Comparison of ENCODE assay signal across 9 mouse cellular contexts in genomic region chr12:111738754-111739153, GRCm38 (mm10). TPM values are rescaled to one million over a fixed set of nuclear protein-coding genes. Genes with fewer than 3 reads are reported as not detected.
DNase-seq lines count a peak whose midpoint lies in the region; ATAC-seq and TF ChIP-seq lines count a peak whose summit lies in the region.
"Had no signal": no experiment of that assay in that cellular context is flagged by ENCODE, and none has a peak within 500 bp of the region (broad histone marks: within the 10 kb centered on the region; RNA-seq: fewer than 3 reads in every experiment).

No protein-coding gene starts in this region.

- H3K36me3 ChIP-seq in kidney, embryonic 15.5 days = no peaks in the 10 kb centered on the region
- H3K36me3 ChIP-seq in liver, embryonic 14.5 days (replicated peaks; ENCODE audit: control insufficient read depth, insufficient read depth, low read depth) = no peaks in the 10 kb centered on the region

- H3K27ac ChIP-seq in kidney, embryonic 15.5 days = no peak overlapping the region
- no peak overlapping the region for H3K27ac ChIP-seq in liver, embryonic 14.5 days
- H3K27ac ChIP-seq: embryonic facial prominence, embryonic 13.5 days had no signal

- no peak overlapping the region for H3K4me3 ChIP-seq in kidney, embryonic 15.5 days (replicated peaks)
- H3K4me3 ChIP-seq in liver, embryonic 14.5 days (ENCODE audit: insufficient read depth in 1 of 2, low read depth in 2 of 2, low read length in 2 of 2) = no peak overlapping the region
- H3K4me3 ChIP-seq: embryonic facial prominence, embryonic 13.5 days had no signal

- WGBS in kidney, embryonic 15.5 days = 14% methylated on average over 3 of the region's 3 CpGs
- 41% methylated on average over 3 of the region's 3 CpGs for WGBS in liver, embryonic 14.5 days (ENCODE audit: insufficient replicate concordance)

- TF ChIP-seq EP300 in liver, embryonic 14.5 days (IDR thresholded peaks at IDR 0.05; ENCODE audit: low read depth) = no peak

- H3K27me3 ChIP-seq in kidney, embryonic 15.5 days = no peaks in the 10 kb centered on the region
- H3K27me3 ChIP-seq in liver, embryonic 14.5 days (ENCODE audit: control insufficient read depth, insufficient read depth, low read length) = no peaks in the 10 kb centered on the region
- H3K27me3 ChIP-seq: embryonic facial prominence, embryonic 13.5 days had no signal

- H3K4me1 ChIP-seq in kidney, embryonic 15.5 days = peaks cover 6% of the 10 kb centered on the region
- no peaks in the 10 kb centered on the region for H3K4me1 ChIP-seq in liver, embryonic 14.5 days (replicated peaks; ENCODE audit: control insufficient read depth in 2 of 2, insufficient read depth in 2 of 2, low read length in 1 of 2)
- H3K4me1 ChIP-seq: embryonic facial prominence, embryonic 13.5 days had no signal

- H3K4me2 ChIP-seq in kidney, embryonic 15.5 days = no peak overlapping the region
- H3K4me2 ChIP-seq in liver, embryonic 14.5 days (ENCODE audit: low read depth) = no peak overlapping the region
- H3K4me2 ChIP-seq: embryonic facial prominence, embryonic 13.5 days had no signal

- H3K9ac ChIP-seq in kidney, embryonic 15.5 days = no peak overlapping the region
- no peak overlapping the region for H3K9ac ChIP-seq in liver, embryonic 14.5 days (replicated peaks)
- H3K9ac ChIP-seq: embryonic facial prominence, embryonic 13.5 days had no signal

- DNase-seq in kidney, adult 18-20 months = peak; percentile 79
- peak; percentile 43 for DNase-seq in Muller cell, postnatal 12 days (ENCODE audit: inconsistent ontology term)
- peak; percentile 84 for DNase-seq in cerebellum, adult 9-10 months
- peak; percentile 59 to 73 for DNase-seq in heart, postnatal 36 days
- DNase-seq in liver, embryonic 14.5 days (ENCODE audit: low read depth in 3 of 3, low spot score in 3 of 3) = no peak
- DNase-seq in right cerebral cortex, adult 2 months (ENCODE audit: low spot score in 2 of 2) = peak; percentile 81 to 84
- no peak for DNase-seq in MN1 (ENCODE audit: low spot score)

- no peaks in the 10 kb centered on the region for H3K9me3 ChIP-seq in kidney, embryonic 15.5 days (replicated peaks)
- no peaks in the 10 kb centered on the region for H3K9me3 ChIP-seq in liver, embryonic 14.5 days (ENCODE audit: control insufficient read depth, low read length)
- H3K9me3 ChIP-seq: embryonic facial prominence, embryonic 13.5 days had no signal

- peak; percentile 59 for TF ChIP-seq CTCF in liver, embryonic 14.5 days (IDR thresholded peaks at IDR 0.05; ENCODE audit: low read depth)

- intact Hi-C loops in heart, postnatal 36 days (cut with DNase I) = loop anchor here (2.0 kb wide), 1 partner anchor 220 kb away; no protein-coding TSS in a partner anchor

- no peak for ATAC-seq in kidney, embryonic 15.5 days (replicated peaks; ENCODE audit: low FRiP score)
- no peak for ATAC-seq in liver, embryonic 14.5 days (ENCODE audit: insufficient read depth)

RNA-seq across cellular contexts. Expression of gene Klc1, which starts 19.9 kb away (rescaled TPM):
- polyA plus RNA-seq in kidney, embryonic 15.5 days (2015; fragmentation: Nextera tagmentation; extraction: Ambion mirVana) = 81.8 and 98.5 TPM in 2 replicates
- total RNA-seq in heart, postnatal 36 days (2021) = 10 to 100 TPM; 84.4 to 94.2 TPM
- polyA plus RNA-seq in liver, embryonic 14.5 days (2012; rRNA removed) = 11.3 and 16.3 TPM in 2 replicates
- 14.3 and 17.2 TPM in 2 replicates for polyA plus RNA-seq in liver, embryonic 14.5 days (2014; fragmentation: Nextera tagmentation; extraction: Ambion mirVana)

RNA-seq across cellular contexts. Expression of gene Apopt1, which starts 25.7 kb away (rescaled TPM):
- polyA plus RNA-seq in kidney, embryonic 15.5 days (2015; fragmentation: Nextera tagmentation; extraction: Ambion mirVana) = 53.5 and 57.4 TPM in 2 replicates
- 10 to 100 TPM; 38.4 to 40.6 TPM for total RNA-seq in heart, postnatal 36 days (2021)
- polyA plus RNA-seq in liver, embryonic 14.5 days (2012; rRNA removed) = 7.5 and 13.4 TPM in 2 replicates
- 19.3 and 20.0 TPM in 2 replicates for polyA plus RNA-seq in liver, embryonic 14.5 days (2014; fragmentation: Nextera tagmentation; extraction: Ambion mirVana)

RNA-seq across cellular contexts. Expression of gene Bag5, which starts 25.7 kb away (rescaled TPM):
- 51.4 and 53.6 TPM in 2 replicates for polyA plus RNA-seq in kidney, embryonic 15.5 days (2015; fragmentation: Nextera tagmentation; extraction: Ambion mirVana)
- 10 to 100 TPM; 19.5 to 20.4 TPM for total RNA-seq in heart, postnatal 36 days (2021)
- polyA plus RNA-seq in liver, embryonic 14.5 days (2012; rRNA removed) = 5.5 and 9.8 TPM in 2 replicates
- 15.2 and 15.5 TPM in 2 replicates for polyA plus RNA-seq in liver, embryonic 14.5 days (2014; fragmentation: Nextera tagmentation; extraction: Ambion mirVana)

Comparison
In these comparisons a context has a peak if more than half of its experiments do, and no peak if none do; other contexts are left out.
1. DNase-seq: peak in kidney, adult 18-20 months (single experiment), Muller cell, postnatal 12 days (single experiment), cerebellum, adult 9-10 months (single experiment), heart, postnatal 36 days (2 of 2) and right cerebral cortex, adult 2 months (2 of 2); none in liver, embryonic 14.5 days (0 of 3) and MN1 (single experiment).